Mouse (Mus musculus) liver, embryonic 13.5 days (tissue): ENCODE measurements around the gene Snap47. TPM values are rescaled to one million over a fixed set of nuclear protein-coding genes. Genes with fewer than 3 reads are reported as not detected.
A peak's percentile ranks its signal among the peaks of the same experiment; 100 is the strongest.

Experiments used
- ATAC-seq: fragments of 200-750 bp; cut with Nextera tagmentation; 2 replicates; pipeline ENCODE4 v1.8.0; 2017; ENCODE audit warnings: low read depth, mild to moderate bottlenecking, moderate number of reproducible peaks, moderate library complexity
- DNase-seq: peaks from one replicate; pipeline ENCODE4 v3.0.0; 2022
- H3K27ac ChIP-seq: fragments of 300-500 bp; sonication (generic); 2 replicates; pipeline ENCODE4 v1.5.1; 2015; ENCODE audit warnings: moderate library complexity, mild to moderate bottlenecking, inconsistent platforms
- H3K27me3 ChIP-seq: fragments of 300-500 bp; sonication (generic); 2 replicates; pipeline ENCODE4 v1.6.1; 2015; ENCODE audit warnings: mild to moderate bottlenecking, inconsistent platforms
- H3K36me3 ChIP-seq: fragments of 300-500 bp; sonication (generic); 2 replicates; pipeline ENCODE4 v1.6.1; 2015; ENCODE audit warnings: mild to moderate bottlenecking, inconsistent platforms
- H3K4me1 ChIP-seq: fragments of 300-500 bp; sonication (generic); replicated peaks from 2 replicates; pipeline ENCODE4 v1.6.1; 2015; ENCODE audit warnings: inconsistent platforms
- H3K4me2 ChIP-seq: fragments of 300-500 bp; sonication (generic); 2 replicates; pipeline ENCODE4 v1.6.1; 2015; ENCODE audit warnings: inconsistent platforms, mild to moderate bottlenecking, moderate library complexity
- H3K4me3 ChIP-seq: fragments of 300-500 bp; sonication (generic); replicated peaks from 2 replicates; pipeline ENCODE4 v1.5.1; 2015; ENCODE audit warnings: mild to moderate bottlenecking, inconsistent platforms
- H3K9ac ChIP-seq: fragments of 300-500 bp; sonication (generic); 2 replicates; pipeline ENCODE4 v1.6.1; 2015; ENCODE audit warnings: mild to moderate bottlenecking, inconsistent platforms
- H3K9me3 ChIP-seq: fragments of 300-500 bp; sonication (generic); replicated peaks from 2 replicates; pipeline ENCODE4 v1.6.1; 2016; ENCODE audit warnings: inconsistent platforms
- WGBS: fragments of 180-500 bp; shearing (Covaris S2); methylation state at CpG from one replicate; pipeline ENCODE4 v1.1.7; 2015; ENCODE audit not compliant: insufficient replicate concordance; 5-methylcytosine and 5-hydroxymethylcytosine counted together
- polyA plus RNA-seq: library from polyadenylated mRNA; unstranded; fragments of >200 nt; fragmentation: Nextera tagmentation; extraction: Ambion mirVana; gene quantifications from 2 replicates; pipeline ENCODE4 v1.2.1, GENCODE M21; 2015

The Snap47 gene
- polyA plus RNA-seq, 1 experiment from 2014 or later = 26.8 TPM

GRCm38 (mm10) chr11:59421967-59422366 lies 29.0 kb downstream of the Snap47 start:
- no peak for DNase-seq
- no peak for ATAC-seq
- no peaks in the 10 kb centered on the region for H3K9me3 ChIP-seq
- peaks cover 26% of the 10 kb centered on the region for H3K4me1 ChIP-seq
- H3K4me2 ChIP-seq = no peak overlapping the region
- H3K27ac ChIP-seq = no peak overlapping the region; the same call in 1 of the 2 replicates
- WGBS = 55% methylated on average over 2 of the region's 2 CpGs
- H3K36me3 ChIP-seq = peaks cover 6% of the 10 kb centered on the region
- H3K9ac ChIP-seq = no peak overlapping the region
- H3K27me3 ChIP-seq = no peaks in the 10 kb centered on the region
- H3K4me3 ChIP-seq = no peak overlapping the region

- no peak overlapping the region for H3K4me3 ChIP-seq
- no peak overlapping the region for H3K27ac ChIP-seq
- 40% methylated on average over 8 of the region's 8 CpGs for WGBS
- peaks cover 26% of the 10 kb centered on the region for H3K4me1 ChIP-seq
- no peak overlapping the region for H3K9ac ChIP-seq
- no peaks in the 10 kb centered on the region for H3K9me3 ChIP-seq
- H3K36me3 ChIP-seq = peaks cover 5% of the 10 kb centered on the region; the same call in 1 of the 2 replicates
- H3K27me3 ChIP-seq = no peaks in the 10 kb centered on the region
- no peak overlapping the region for H3K4me2 ChIP-seq
- DNase-seq (peak; percentile 10), ATAC-seq (no peak)
Measured at GRCm38 (mm10) chr11:59421436-59421835, 29.6 kb downstream of the Snap47 start.

GRCm38 (mm10) chr11:59418708-59419107 lies 32.3 kb downstream of the Snap47 start:
- ATAC-seq (peak; percentile 39; the same call in 1 of the 2 replicates), DNase-seq (no peak)
- H3K36me3 ChIP-seq = peaks cover 7% of the 10 kb centered on the region; the same call in 1 of the 2 replicates

GRCm38 (mm10) chr11:59412999-59413863 lies 37.8 kb downstream of the Snap47 start:
- WGBS = 72% methylated on average over 13 of the region's 13 CpGs
- ATAC-seq (no peak), DNase-seq (no peak)
- peaks cover 4% of the 10 kb centered on the region; the same call in 1 of the 2 replicates for H3K36me3 ChIP-seq
- H3K27ac ChIP-seq = no peak overlapping the region
- no peak overlapping the region for H3K4me2 ChIP-seq
- H3K9me3 ChIP-seq = no peaks in the 10 kb centered on the region
- no peaks in the 10 kb centered on the region for H3K27me3 ChIP-seq
- no peak overlapping the region for H3K4me3 ChIP-seq
- H3K9ac ChIP-seq = no peak overlapping the region
- H3K4me1 ChIP-seq = peaks cover 19% of the 10 kb centered on the region

More at GRCm38 (mm10) chr11:59418708-59419107, 32.3 kb downstream of the Snap47 start:
- no peaks in the 10 kb centered on the region for H3K9me3 ChIP-seq
- no peaks in the 10 kb centered on the region for H3K27me3 ChIP-seq
- no peak overlapping the region for H3K4me2 ChIP-seq
- H3K4me3 ChIP-seq = no peak overlapping the region
- H3K27ac ChIP-seq = no peak overlapping the region
- H3K4me1 ChIP-seq = peaks cover 23% of the 10 kb centered on the region
- 15% methylated on average over 5 of the region's 5 CpGs for WGBS
- no peak overlapping the region for H3K9ac ChIP-seq

- H3K27ac ChIP-seq = no peak overlapping the region
- no peak for ATAC-seq
- no peak overlapping the region for H3K4me2 ChIP-seq
- H3K4me3 ChIP-seq = no peak overlapping the region
- 66% methylated on average over 6 of the region's 6 CpGs for WGBS
- DNase-seq = no peak
- no peaks in the 10 kb centered on the region for H3K9me3 ChIP-seq
- peaks cover 9% of the 10 kb centered on the region for H3K36me3 ChIP-seq
- no peak overlapping the region for H3K9ac ChIP-seq
- H3K4me1 ChIP-seq = peaks cover 19% of the 10 kb centered on the region
- H3K27me3 ChIP-seq = no peaks in the 10 kb centered on the region
Measured at GRCm38 (mm10) chr11:59412058-59412457, 38.9 kb downstream of the Snap47 start.

- ATAC-seq (no peak), DNase-seq (no peak)
- no peak overlapping the region for H3K9ac ChIP-seq
- no peak overlapping the region for H3K4me3 ChIP-seq
- peaks cover 19% of the 10 kb centered on the region for H3K4me1 ChIP-seq
- H3K9me3 ChIP-seq = no peaks in the 10 kb centered on the region
- WGBS = 61% methylated on average over 2 of the region's 2 CpGs
- H3K27me3 ChIP-seq = no peaks in the 10 kb centered on the region
- peaks cover 9% of the 10 kb centered on the region for H3K36me3 ChIP-seq
- no peak overlapping the region for H3K27ac ChIP-seq
- H3K4me2 ChIP-seq = no peak overlapping the region
Measured at GRCm38 (mm10) chr11:59410851-59411250, 40.1 kb downstream of the Snap47 start.

GRCm38 (mm10) chr11:59405761-59406160 lies 45.2 kb downstream of the Snap47 start:
- WGBS = 59% methylated on average over 1 of the region's 1 CpGs
- H3K4me2 ChIP-seq = no peak overlapping the region
- H3K9me3 ChIP-seq = no peaks in the 10 kb centered on the region
- no peak overlapping the region for H3K27ac ChIP-seq
- no peaks in the 10 kb centered on the region for H3K27me3 ChIP-seq
- no peak for ATAC-seq
- no peak overlapping the region for H3K4me3 ChIP-seq
- peaks cover 4% of the 10 kb centered on the region; the same call in 1 of the 2 replicates for H3K4me1 ChIP-seq
- no peak overlapping the region for H3K9ac ChIP-seq
- no peak for DNase-seq
- H3K36me3 ChIP-seq = peaks cover 9% of the 10 kb centered on the region

- Histone ChIP-seq H3K9ac (no peak overlapping the region), H3K4me3 (no peak overlapping the region)
- 52% methylated on average over 2 of the region's 2 CpGs for WGBS
Measured at GRCm38 (mm10) chr11:59400876-59401275, 50.1 kb downstream of the Snap47 start.

GRCm38 (mm10) chr11:59399830-59400229 lies 51.2 kb downstream of the Snap47 start:
- Histone ChIP-seq H3K27me3 (no peaks in the 10 kb centered on the region), H3K27ac (no peak overlapping the region), H3K9me3 (no peaks in the 10 kb centered on the region), H3K4me2 (no peak overlapping the region), H3K9ac (no peak overlapping the region), H3K36me3 (0 out of 2 replicates have a peak, but pooled peaks cover 2% of the 10 kb centered on the region), H3K4me1 (peaks cover 19% of the 10 kb centered on the region), H3K4me3 (no peak overlapping the region)
- 71% methylated on average over 8 of the region's 8 CpGs for WGBS
- no peak for ATAC-seq
- no peak for DNase-seq

More at GRCm38 (mm10) chr11:59400876-59401275, 50.1 kb downstream of the Snap47 start:
- peaks cover 19% of the 10 kb centered on the region for H3K4me1 ChIP-seq
- H3K27me3 ChIP-seq = no peaks in the 10 kb centered on the region
- ATAC-seq (no peak), DNase-seq (no peak)
- H3K4me2 ChIP-seq = no peak overlapping the region
- no peak overlapping the region for H3K27ac ChIP-seq
- H3K9me3 ChIP-seq = no peaks in the 10 kb centered on the region
- H3K36me3 ChIP-seq = 0 out of 2 replicates have a peak, but pooled peaks cover 2% of the 10 kb centered on the region

- H3K9ac ChIP-seq = no peak overlapping the region
- 13% methylated on average over 22 of the region's 22 CpGs for WGBS
- H3K9me3 ChIP-seq = no peaks in the 10 kb centered on the region
- no peak overlapping the region for H3K4me3 ChIP-seq
- peaks cover 19% of the 10 kb centered on the region for H3K4me1 ChIP-seq
- DNase-seq = no peak
- H3K4me2 ChIP-seq = peak overlapping the region; percentile 26
- no peak overlapping the region for H3K27ac ChIP-seq
- peak; percentile 47; the same call in 1 of the 2 replicates for ATAC-seq
- no peaks in the 10 kb centered on the region for H3K27me3 ChIP-seq
- 0 out of 2 replicates have a peak, but pooled peaks cover 2% of the 10 kb centered on the region for H3K36me3 ChIP-seq
Measured at GRCm38 (mm10) chr11:59397536-59398371, 53.2 kb downstream of the Snap47 start.

- Histone ChIP-seq H3K27ac (no peak overlapping the region), H3K9ac (no peak overlapping the region), H3K36me3 (no peaks in the 10 kb centered on the region), H3K9me3 (no peaks in the 10 kb centered on the region), H3K4me2 (no peak overlapping the region), H3K4me1 (peaks cover 22% of the 10 kb centered on the region), H3K4me3 (no peak overlapping the region), H3K27me3 (no peaks in the 10 kb centered on the region)
- 70% methylated on average over 5 of the region's 5 CpGs for WGBS
- DNase-seq (no peak), ATAC-seq (no peak)
Measured at GRCm38 (mm10) chr11:59394451-59394850, 56.5 kb downstream of the Snap47 start.
